Mouse (Mus musculus) embryonic facial prominence, embryonic 10.5 days (tissue): ENCODE results near the gene Jsrp1. TPM values are rescaled to one million over a fixed set of nuclear protein-coding genes. Genes with fewer than 3 reads are reported as not detected.

Source experiments
- DNase-seq: peaks from one replicate; pipeline ENCODE4 v3.0.0-alpha.2; 2017; ENCODE audit warnings: low spot score
- H3K27ac ChIP-seq: fragments of 300-500 bp; sonication (generic); replicated peaks from 2 replicates; pipeline ENCODE4 v1.5.1; 2016; ENCODE audit warnings: mild to moderate bottlenecking
- H3K27me3 ChIP-seq: fragments of 300-500 bp; sonication (generic); replicated peaks from 2 replicates; pipeline ENCODE4 v1.6.1; 2016; ENCODE audit warnings: low read depth, mild to moderate bottlenecking; ENCODE audit not compliant: poor library complexity, severe bottlenecking
- H3K36me3 ChIP-seq: fragments of 300-500 bp; sonication (generic); replicated peaks from 2 replicates; pipeline ENCODE4 v1.6.1; 2016; ENCODE audit warnings: mild to moderate bottlenecking, moderate library complexity
- H3K4me1 ChIP-seq: fragments of 300-500 bp; sonication (generic); 2 replicates; pipeline ENCODE4 v1.6.1; 2016
- H3K4me3 ChIP-seq: fragments of 300-500 bp; sonication (generic); 2 replicates; pipeline ENCODE4 v1.5.1; 2016; ENCODE audit warnings: mild to moderate bottlenecking, moderate library complexity
- H3K9me3 ChIP-seq: fragments of 300-500 bp; sonication (generic); 2 replicates; pipeline ENCODE4 v1.6.1; 2016; ENCODE audit warnings: mild to moderate bottlenecking
- WGBS: fragments of 180-500 bp; shearing (Covaris S2); methylation state at CpG from one replicate; pipeline ENCODE4 v1.1.7; 2016; 5-methylcytosine and 5-hydroxymethylcytosine counted together
- polyA plus RNA-seq: library from polyadenylated mRNA; unstranded; fragments of >200 nt; fragmentation: Nextera tagmentation; extraction: Ambion mirVana; gene quantifications from 2 replicates; pipeline ENCODE4 v1.2.1, GENCODE M21; 2016

Jsrp1 gene
- polyA plus RNA-seq = 0.26 and 0.52 TPM in 2 replicates

DNA sequence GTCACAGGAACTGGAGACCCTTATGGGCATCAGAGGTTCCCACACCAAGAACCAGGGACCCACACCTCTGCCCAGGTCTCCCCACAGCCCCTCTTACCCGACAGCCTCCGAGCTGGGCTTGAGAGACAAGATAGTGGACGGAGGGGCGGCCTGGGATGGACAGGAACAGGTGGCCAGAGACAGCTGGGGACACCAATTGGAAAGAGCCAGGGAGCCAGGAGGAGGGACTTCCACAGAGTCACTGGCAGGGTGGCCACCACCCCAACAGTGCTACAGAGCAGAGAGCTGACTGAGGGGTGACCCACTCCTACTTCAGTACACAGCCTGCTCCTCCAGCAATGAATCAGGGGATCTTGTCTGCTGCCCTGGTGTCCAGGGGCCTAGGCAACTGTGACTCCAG is at the start of gene Jsrp1:
TSS of gene Jsrp1 (minus strand) at position 133 of the 400 bp plus-strand sequence.
- peaks cover 49% of the 10 kb centered on the region for H3K27me3 ChIP-seq
- no peak within 1 kb of the TSS for H3K27ac ChIP-seq
- no peaks in the 10 kb centered on the region for H3K36me3 ChIP-seq
- WGBS = 85% methylated on average over 4 of the region's 4 CpGs
- DNase-seq = no peak
- H3K9me3 ChIP-seq = no peaks in the 10 kb centered on the region
- H3K4me1 ChIP-seq = peaks cover 26% of the 10 kb centered on the region
- H3K4me3 ChIP-seq = no peak within 1 kb of the TSS

DNA sequence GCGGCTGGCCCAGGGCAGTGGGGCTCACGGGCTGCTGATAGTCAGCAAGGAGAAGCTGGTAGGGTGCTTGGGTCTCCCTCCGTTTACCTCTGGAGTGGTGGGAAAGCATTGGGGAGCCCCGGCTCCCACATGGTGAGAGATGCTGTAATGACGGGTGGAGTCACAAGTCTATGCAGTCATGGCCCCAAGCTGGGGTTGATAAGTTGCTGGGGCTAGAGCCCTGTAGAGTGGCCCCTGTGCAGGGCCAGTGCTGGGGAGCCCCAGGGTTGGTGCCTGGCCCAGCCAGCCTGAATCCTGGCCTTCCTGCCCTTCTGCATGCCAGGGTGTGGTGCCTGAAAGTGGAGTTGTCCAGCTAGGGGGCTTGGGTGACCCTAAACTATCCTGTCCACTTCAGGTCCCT is 49.0 kb upstream of the Jsrp1 start:
- no peak for DNase-seq
- Histone ChIP-seq H3K9me3 (no peaks in the 10 kb centered on the region), H3K4me1 (peaks cover 15% of the 10 kb centered on the region), H3K4me3 (no peak overlapping the region), H3K27ac (no peak overlapping the region), H3K27me3 (no peaks in the 10 kb centered on the region), H3K36me3 (peaks cover 62% of the 10 kb centered on the region)
- 95% methylated on average over 5 of the region's 5 CpGs for WGBS

GRCm38 (mm10) chr10:80858350-80858935 is 45.1 kb upstream of the Jsrp1 start:
- H3K4me1 ChIP-seq = peaks cover 52% of the 10 kb centered on the region
- WGBS = 82% methylated on average over 7 of the region's 7 CpGs
- no peaks in the 10 kb centered on the region for H3K27me3 ChIP-seq
- H3K4me3 ChIP-seq = no peak overlapping the region
- H3K36me3 ChIP-seq = peaks cover 27% of the 10 kb centered on the region
- DNase-seq = no peak
- H3K27ac ChIP-seq = no peak overlapping the region
- no peaks in the 10 kb centered on the region for H3K9me3 ChIP-seq

- 42% methylated on average over 3 of the region's 3 CpGs for WGBS
- no peak for DNase-seq
- Histone ChIP-seq H3K27ac (peak overlapping the region; percentile 76), H3K9me3 (no peaks in the 10 kb centered on the region), H3K27me3 (no peaks in the 10 kb centered on the region), H3K36me3 (peaks cover 27% of the 10 kb centered on the region), H3K4me1 (peaks cover 55% of the 10 kb centered on the region), H3K4me3 (peak overlapping the region; percentile 34)
These were observed 44.5 kb upstream of the Jsrp1 start for GRCm38 (mm10) chr10:80857848-80858247.

DNA sequence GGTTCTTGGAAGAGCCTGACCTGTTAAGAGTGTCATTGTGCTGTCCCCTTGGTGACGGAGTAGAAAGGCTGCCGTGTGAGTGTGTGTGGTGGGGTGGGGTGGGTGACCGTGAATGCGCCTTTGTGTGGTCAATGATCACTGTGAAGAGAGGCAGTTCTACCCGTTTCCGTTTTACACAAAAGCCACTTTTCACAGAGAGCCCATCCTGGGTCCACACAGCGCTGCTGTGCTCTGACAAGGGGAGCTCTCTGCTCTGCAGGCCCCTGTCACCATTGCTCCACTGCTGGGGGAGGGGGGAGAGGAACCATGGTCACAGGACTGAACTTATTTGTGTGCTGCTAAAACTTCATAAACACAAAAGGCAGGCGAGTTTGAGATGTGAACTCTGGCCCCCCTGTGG is 44.1 kb upstream of the Jsrp1 start:
- Histone ChIP-seq H3K4me3 (peak overlapping the region; percentile 34), H3K27ac (peak overlapping the region; percentile 76), H3K27me3 (no peaks in the 10 kb centered on the region), H3K4me1 (peaks cover 55% of the 10 kb centered on the region), H3K36me3 (peaks cover 26% of the 10 kb centered on the region), H3K9me3 (no peaks in the 10 kb centered on the region)
- WGBS = 41% methylated on average over 8 of the region's 8 CpGs
- DNase-seq = no peak

- H3K4me1 ChIP-seq = peaks cover 55% of the 10 kb centered on the region
- no peaks in the 10 kb centered on the region for H3K27me3 ChIP-seq
- H3K27ac ChIP-seq = 0 out of 2 replicates have a peak overlapping the region, but pooled peaks have one; percentile 76
- WGBS = 70% methylated on average over 5 of the region's 5 CpGs
- peak overlapping the region; percentile 34; the same call in 1 of the 2 replicates for H3K4me3 ChIP-seq
- H3K36me3 ChIP-seq = peaks cover 26% of the 10 kb centered on the region
- DNase-seq = no peak
- H3K9me3 ChIP-seq = no peaks in the 10 kb centered on the region
These were observed 43.6 kb upstream of the Jsrp1 start for GRCm38 (mm10) chr10:80856908-80857307.

GRCm38 (mm10) chr10:80856267-80856666 is 43.0 kb upstream of the Jsrp1 start:
- DNase-seq = peak; percentile 41
- peak overlapping the region; percentile 100 for H3K4me3 ChIP-seq
- WGBS = 57% methylated on average over 3 of the region's 3 CpGs
- peaks cover 26% of the 10 kb centered on the region for H3K36me3 ChIP-seq
- H3K27ac ChIP-seq = peak overlapping the region; percentile 19; the same call in 1 of the 2 replicates
- peaks cover 55% of the 10 kb centered on the region for H3K4me1 ChIP-seq
- no peaks in the 10 kb centered on the region for H3K9me3 ChIP-seq
- no peaks in the 10 kb centered on the region for H3K27me3 ChIP-seq

- no peaks in the 10 kb centered on the region for H3K27me3 ChIP-seq
- H3K4me3 ChIP-seq = peak overlapping the region; percentile 100
- WGBS = 27% methylated on average over 11 of the region's 11 CpGs
- peak; percentile 37 for DNase-seq
- peaks cover 28% of the 10 kb centered on the region for H3K36me3 ChIP-seq
- H3K27ac ChIP-seq = peak overlapping the region; percentile 91
- no peaks in the 10 kb centered on the region for H3K9me3 ChIP-seq
- peaks cover 55% of the 10 kb centered on the region for H3K4me1 ChIP-seq
These were observed 42.4 kb upstream of the Jsrp1 start for GRCm38 (mm10) chr10:80855749-80856073.

DNA sequence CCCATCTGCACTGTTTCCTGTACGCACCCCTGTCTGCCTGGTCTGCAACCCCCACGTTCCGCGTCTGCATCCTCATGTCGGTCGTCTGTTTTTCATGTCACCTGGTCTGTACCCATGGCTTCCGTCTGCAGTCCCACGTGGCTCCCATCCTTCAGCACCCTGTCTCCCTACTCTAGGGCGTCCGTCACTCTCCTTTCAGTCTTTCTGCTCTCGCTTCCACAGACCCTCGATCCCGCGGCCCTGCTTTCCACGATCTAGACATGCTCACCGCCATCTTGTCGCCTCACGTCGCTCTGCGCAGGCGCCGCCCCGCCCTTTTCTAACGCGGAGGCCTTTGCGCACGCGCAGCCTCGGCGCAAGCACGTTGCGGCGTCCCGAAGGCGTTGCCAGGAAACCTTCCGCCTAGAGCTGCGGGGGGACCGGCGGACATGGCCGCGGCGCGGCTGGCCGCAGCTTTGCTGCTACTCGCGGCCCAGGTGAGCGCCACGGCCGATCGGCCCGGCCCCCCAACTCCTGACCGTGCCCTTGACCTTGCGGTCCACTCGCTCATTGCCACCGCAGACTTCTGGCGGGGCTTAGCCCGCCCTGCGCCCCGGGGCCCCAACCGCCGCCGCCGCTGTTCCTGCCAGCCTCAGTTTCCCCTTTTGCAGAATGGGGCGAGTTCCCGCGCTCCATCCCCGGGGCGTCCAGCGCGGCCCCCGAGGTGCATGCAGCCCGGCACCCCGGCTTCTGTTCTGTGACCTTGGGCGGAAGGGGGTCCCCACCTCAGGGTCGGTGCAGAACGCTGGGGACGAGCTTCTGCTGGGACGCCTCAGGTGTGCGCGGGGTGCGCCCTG is 41.8 kb upstream of the Jsrp1 start, which contains the start of the genes Lsm7 and Sppl2b:
TSS of gene Lsm7 (minus strand) at position 297 of the 836 bp plus-strand sequence.
TSS of gene Sppl2b (plus strand) at position 363 of the 836 bp plus-strand sequence.
- under 1% methylated on average over 81 of the region's 81 CpGs for WGBS
- Histone ChIP-seq H3K4me3 (peak within 1 kb of the TSS; percentile 100), H3K4me1 (peaks cover 55% of the 10 kb centered on the region), H3K27ac (peak within 1 kb of the TSS; percentile 91), H3K9me3 (no peaks in the 10 kb centered on the region), H3K36me3 (peaks cover 34% of the 10 kb centered on the region), H3K27me3 (no peaks in the 10 kb centered on the region)
- peak; percentile 98 for DNase-seq

- no peaks in the 10 kb centered on the region for H3K9me3 ChIP-seq
- peaks cover 30% of the 10 kb centered on the region for H3K27me3 ChIP-seq
- H3K4me3 ChIP-seq = 0 out of 2 replicates have a peak overlapping the region, but pooled peaks have one; percentile 8
- 10% methylated on average over 10 of the region's 10 CpGs for WGBS
- H3K36me3 ChIP-seq = peaks cover 34% of the 10 kb centered on the region
- H3K27ac ChIP-seq = no peak overlapping the region
- peaks cover 26% of the 10 kb centered on the region for H3K4me1 ChIP-seq
- peak; percentile 57 for DNase-seq
These were observed 35.3 kb upstream of the Jsrp1 start for GRCm38 (mm10) chr10:80848571-80848970.

- H3K4me1 ChIP-seq = peaks cover 38% of the 10 kb centered on the region
- WGBS = 81% methylated on average over 12 of the region's 12 CpGs
- no peak overlapping the region for H3K27ac ChIP-seq
- H3K4me3 ChIP-seq = no peak overlapping the region
- H3K36me3 ChIP-seq = peaks cover 9% of the 10 kb centered on the region
- no peak for DNase-seq
- H3K27me3 ChIP-seq = peaks cover 58% of the 10 kb centered on the region
- H3K9me3 ChIP-seq = no peaks in the 10 kb centered on the region
These were observed 32.4 kb upstream of the Jsrp1 start for GRCm38 (mm10) chr10:80845732-80846131.

DNA sequence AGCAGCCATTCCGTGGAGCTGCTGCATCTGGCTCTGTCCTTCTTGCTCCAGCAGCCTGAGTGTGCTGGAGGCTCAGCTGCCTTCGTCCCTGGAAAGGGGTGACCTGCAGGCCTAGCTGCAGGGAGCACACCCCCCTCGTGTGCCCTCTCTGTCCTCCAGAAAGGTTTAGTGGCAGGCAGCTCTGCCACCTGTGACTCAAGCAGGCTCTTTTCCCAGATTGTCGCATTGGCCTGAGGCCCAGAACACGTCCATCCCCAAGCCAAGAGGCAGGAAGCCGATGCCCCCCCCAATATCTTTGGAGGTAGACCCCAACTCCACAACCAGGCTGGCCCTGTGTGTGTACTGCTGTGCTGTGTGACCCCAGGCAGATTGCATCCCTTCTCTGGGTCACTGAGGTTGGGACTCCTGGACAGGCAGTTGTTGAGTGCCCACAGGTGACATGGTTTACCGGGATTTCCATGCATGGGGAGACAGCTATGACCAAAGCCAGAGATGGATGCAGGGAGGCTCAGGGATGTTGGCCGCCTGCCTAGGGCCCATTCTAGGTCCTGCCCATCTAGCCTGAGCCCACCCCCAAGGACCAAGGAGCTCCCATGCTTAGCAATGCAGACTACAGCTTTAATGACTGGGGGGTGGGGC is 31.9 kb upstream of the Jsrp1 start:
- H3K27ac ChIP-seq = no peak overlapping the region
- 68% methylated on average over 8 of the region's 8 CpGs for WGBS
- peak overlapping the region; percentile 65; the same call in 1 of the 2 replicates for H3K4me3 ChIP-seq
- peaks cover 38% of the 10 kb centered on the region for H3K4me1 ChIP-seq
- DNase-seq = no peak
- H3K27me3 ChIP-seq = peaks cover 63% of the 10 kb centered on the region
- H3K36me3 ChIP-seq = peaks cover 3% of the 10 kb centered on the region
- no peaks in the 10 kb centered on the region for H3K9me3 ChIP-seq
